Mouse (Mus musculus) lung, postnatal 0 days (tissue): ENCODE measurements around the gene Tnfsf13. TPM values are rescaled to one million over a fixed set of nuclear protein-coding genes. Genes with fewer than 3 reads are reported as not detected.

Source experiments
- ATAC-seq: fragments of 200-750 bp; cut with Nextera tagmentation; 2 replicates; pipeline ENCODE4 v1.8.0; 2017; ENCODE audit warnings: moderate library complexity
- DNase-seq: peaks from one replicate; pipeline ENCODE4 v3.0.0-alpha.2; 2016; ENCODE audit warnings: low spot score
- H3K27ac ChIP-seq: fragments of 300-500 bp; sonication (generic); 2 replicates; pipeline ENCODE4 v1.5.1; 2014; ENCODE audit warnings: antibody characterized with exemption, mild to moderate bottlenecking, low read length, mixed read lengths
- H3K27me3 ChIP-seq: fragments of 300-500 bp; sonication (generic); replicated peaks from 2 replicates; pipeline ENCODE4 v1.6.1; 2014; ENCODE audit warnings: low read length, mixed read lengths; ENCODE audit not compliant: insufficient read depth
- H3K36me3 ChIP-seq: fragments of 300-500 bp; sonication (generic); 2 replicates; pipeline ENCODE4 v1.6.1; 2014; ENCODE audit warnings: low read length, mixed read lengths; ENCODE audit not compliant: insufficient read depth
- H3K4me1 ChIP-seq: fragments of 300-500 bp; sonication (generic); 2 replicates; pipeline ENCODE4 v1.6.1; 2014; ENCODE audit warnings: antibody characterized with exemption, low read depth, low read length, mixed read lengths; ENCODE audit not compliant: insufficient read depth
- H3K4me2 ChIP-seq: fragments of 300-500 bp; sonication (generic); replicated peaks from 2 replicates; pipeline ENCODE4 v1.6.1; 2014; ENCODE audit warnings: low read depth, mild to moderate bottlenecking, low read length, moderate library complexity, mixed read lengths
- H3K4me3 ChIP-seq: fragments of 300-500 bp; sonication (generic); 2 replicates; pipeline ENCODE4 v1.5.1; 2014; ENCODE audit warnings: low read depth, low read length
- H3K9ac ChIP-seq: fragments of 300-500 bp; sonication (generic); replicated peaks from 2 replicates; pipeline ENCODE4 v1.6.1; 2014; ENCODE audit warnings: low read depth, mild to moderate bottlenecking
- H3K9me3 ChIP-seq: fragments of 300-500 bp; sonication (generic); 2 replicates; pipeline ENCODE4 v1.6.1; 2016; ENCODE audit warnings: low read length, mixed read lengths
- CTCF ChIP-seq: IDR thresholded peaks from 2 replicates; pipeline ENCODE4 v1.5.1; 2016; ENCODE audit warnings: antibody characterized with exemption, mild to moderate bottlenecking
- EP300 ChIP-seq: IDR thresholded peaks from 2 replicates; pipeline ENCODE4 v1.6.1; 2016; ENCODE audit warnings: antibody characterized with exemption, mild to moderate bottlenecking, control low read depth
- WGBS: fragments of 180-500 bp; shearing (Covaris S2); extraction: QIAGEN DNeasy Blood & Tissue Kit; methylation state at CpG from one replicate; pipeline ENCODE4 v1.1.7; 2014; 5-methylcytosine and 5-hydroxymethylcytosine counted together
- polyA plus RNA-seq: library from polyadenylated mRNA; unstranded; fragments of >200 nt; fragmentation: Nextera tagmentation; extraction: Ambion mirVana; gene quantifications from 2 replicates; pipeline ENCODE4 v1.2.1, GENCODE M21; 2015

The Tnfsf13 gene
- polyA plus RNA-seq, 1 experiment from 2014 or later: 4.4 TPM

DNA sequence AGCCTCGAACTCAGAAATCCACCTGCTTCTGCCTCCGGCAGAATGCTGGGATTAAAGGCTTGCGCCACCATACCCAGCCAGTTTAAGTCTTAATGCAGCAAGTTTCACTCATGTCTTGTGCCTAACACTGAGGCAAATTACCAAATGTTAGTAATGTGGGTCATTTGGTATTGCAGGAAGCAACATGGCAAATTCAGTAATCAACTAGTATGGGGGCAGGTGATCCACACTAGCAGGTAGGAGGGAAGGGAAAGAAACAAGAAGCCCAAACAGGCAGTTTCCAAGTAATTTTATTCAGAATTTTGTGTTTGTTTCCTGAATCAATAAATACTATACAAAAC, 18.9 kb downstream of the Tnfsf13 start:
- Histone ChIP-seq H3K27me3 (no peaks in the 10 kb centered on the region), H3K9ac (no peak overlapping the region), H3K4me1 (peaks cover 8% of the 10 kb centered on the region; the same call in 1 of the 2 replicates), H3K27ac (no peak overlapping the region; the same call in 1 of the 2 replicates), H3K36me3 (peaks cover 22% of the 10 kb centered on the region; the same call in 1 of the 2 replicates), H3K4me3 (no peak overlapping the region), H3K4me2 (no peak overlapping the region), H3K9me3 (no peaks in the 10 kb centered on the region)
- TF ChIP-seq CTCF (no peak), EP300 (no peak)
- WGBS: 89% methylated on average over 3 of the region's 3 CpGs
- ATAC-seq (no peak), DNase-seq (no peak)

DNA sequence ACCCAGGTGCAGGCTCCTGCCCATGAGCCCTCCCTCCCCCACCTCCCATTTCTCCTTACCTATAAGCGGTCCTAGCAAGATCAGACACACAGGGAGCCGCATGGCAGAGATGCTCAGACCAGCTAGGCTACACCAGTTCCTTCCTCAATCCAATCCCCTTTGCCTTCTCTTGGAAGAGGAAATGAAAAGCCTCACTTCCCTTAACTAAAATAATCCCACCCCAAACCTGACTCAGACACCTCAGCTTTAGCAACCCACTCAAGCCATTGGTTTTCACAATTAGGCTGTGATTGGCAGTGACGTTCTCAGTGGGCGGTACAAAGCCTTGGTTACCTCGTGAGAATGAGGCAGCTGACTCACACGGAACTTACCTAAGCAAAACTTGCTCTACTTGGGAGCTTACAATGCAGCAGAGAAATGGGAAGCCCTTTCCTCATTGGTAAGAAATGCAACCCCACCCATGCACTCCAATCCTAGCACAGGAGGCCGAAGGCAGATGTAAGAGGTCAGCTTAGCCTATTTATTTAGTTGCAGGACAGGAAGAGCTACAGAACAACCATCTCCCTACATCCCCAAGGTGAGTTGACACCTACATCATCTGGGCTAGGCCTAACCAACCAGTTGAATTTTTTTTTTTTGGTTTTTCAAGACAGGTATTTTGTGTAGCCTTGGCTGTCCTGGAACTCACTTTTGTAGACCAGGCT, 19.5 kb downstream of the Tnfsf13 start, which contains the start of gene Cd68:
Gene Cd68, minus strand, starts transcription at position 193 of the 704 bp plus-strand sequence.
- whole genome bisulfite sequencing: 27% methylated on average over 7 of the region's 7 CpGs
- TF ChIP-seq EP300 (peak; percentile 63), CTCF (no peak)
- no peak within 1 kb of the TSS for H3K4me3 ChIP-seq
- no peaks in the 10 kb centered on the region for H3K9me3 ChIP-seq
- H3K27me3 ChIP-seq: no peaks in the 10 kb centered on the region
- no peak within 1 kb of the TSS for H3K4me2 ChIP-seq
- no peak within 1 kb of the TSS for H3K9ac ChIP-seq
- H3K27ac ChIP-seq: peak within 1 kb of the TSS; percentile 20; the same call in 1 of the 2 replicates
- peaks cover 12% of the 10 kb centered on the region; the same call in 1 of the 2 replicates for H3K4me1 ChIP-seq
- H3K36me3 ChIP-seq: peaks cover 22% of the 10 kb centered on the region; the same call in 1 of the 2 replicates
- ATAC-seq: peak; percentile 6; the same call in 1 of the 2 replicates
- peak; percentile 89 for DNase-seq

DNA sequence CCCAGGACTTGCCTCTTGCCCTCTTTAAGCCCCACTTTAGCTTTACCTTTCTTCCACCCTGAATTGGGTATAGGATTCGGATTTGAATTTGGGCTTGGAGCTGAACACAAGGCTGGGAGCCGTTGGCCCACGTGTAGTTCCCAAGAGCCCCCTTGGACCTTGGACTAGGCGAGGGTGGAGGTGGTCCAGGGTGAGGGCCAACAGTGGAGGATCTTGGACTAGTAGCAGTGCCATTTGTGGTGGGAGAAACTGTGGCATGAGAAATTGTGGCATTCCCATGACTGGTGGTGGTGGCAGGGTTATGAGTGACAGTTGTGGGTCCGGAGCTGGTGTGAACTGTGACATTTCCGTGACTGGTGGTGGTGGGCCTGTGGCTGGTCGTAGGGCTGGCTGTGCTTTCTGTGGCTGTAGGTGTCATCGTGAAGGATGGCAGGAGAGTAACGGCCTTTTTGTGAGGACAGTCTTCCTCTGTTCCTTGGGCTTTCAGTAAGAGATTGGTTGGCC, 20.1 kb downstream of the Tnfsf13 start:
- peaks cover 22% of the 10 kb centered on the region; the same call in 1 of the 2 replicates for H3K36me3 ChIP-seq
- no peak for ATAC-seq
- H3K9me3 ChIP-seq: no peaks in the 10 kb centered on the region
- peaks cover 12% of the 10 kb centered on the region; the same call in 1 of the 2 replicates for H3K4me1 ChIP-seq
- no peaks in the 10 kb centered on the region for H3K27me3 ChIP-seq
- 55% methylated on average over 9 of the region's 9 CpGs for WGBS
- no peak overlapping the region for H3K9ac ChIP-seq
- TF ChIP-seq EP300 (no peak), CTCF (no peak)
- H3K4me3 ChIP-seq: no peak overlapping the region
- H3K4me2 ChIP-seq: no peak overlapping the region
- H3K27ac ChIP-seq: peak overlapping the region; percentile 20; the same call in 1 of the 2 replicates
- DNase-seq: no peak

DNA sequence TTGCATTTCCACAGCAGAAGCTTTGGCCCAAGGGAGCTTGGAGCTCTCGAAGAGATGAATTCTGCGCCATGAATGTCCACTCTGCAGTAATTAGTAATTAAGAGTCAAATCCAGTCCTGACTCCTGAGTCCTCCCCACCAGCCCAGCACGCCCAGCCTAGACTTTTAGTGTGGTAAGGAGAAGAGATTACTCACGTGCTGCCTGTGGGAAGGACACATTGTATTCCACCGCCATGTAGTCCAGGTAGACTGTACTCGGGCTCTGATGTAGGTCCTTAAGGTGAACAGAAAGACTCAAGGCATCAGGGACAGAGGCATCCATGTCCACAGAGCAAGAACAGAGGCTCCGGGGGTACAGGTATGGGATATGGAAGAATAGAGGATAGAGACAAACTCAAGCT, 20.7 kb downstream of the Tnfsf13 start:
- DNase-seq (no peak), ATAC-seq (no peak)
- no peak overlapping the region for H3K4me3 ChIP-seq
- no peak overlapping the region for H3K4me2 ChIP-seq
- H3K4me1 ChIP-seq: peaks cover 12% of the 10 kb centered on the region; the same call in 1 of the 2 replicates
- TF ChIP-seq EP300: no peak
- TF ChIP-seq CTCF: no peak
- H3K9me3 ChIP-seq: no peaks in the 10 kb centered on the region
- H3K9ac ChIP-seq: no peak overlapping the region
- no peaks in the 10 kb centered on the region for H3K27me3 ChIP-seq
- 0 out of 2 replicates have a peak overlapping the region, but pooled peaks have one; percentile 20 for H3K27ac ChIP-seq
- 89% methylated on average over 7 of the region's 7 CpGs for WGBS
- peaks cover 19% of the 10 kb centered on the region; the same call in 1 of the 2 replicates for H3K36me3 ChIP-seq

DNA sequence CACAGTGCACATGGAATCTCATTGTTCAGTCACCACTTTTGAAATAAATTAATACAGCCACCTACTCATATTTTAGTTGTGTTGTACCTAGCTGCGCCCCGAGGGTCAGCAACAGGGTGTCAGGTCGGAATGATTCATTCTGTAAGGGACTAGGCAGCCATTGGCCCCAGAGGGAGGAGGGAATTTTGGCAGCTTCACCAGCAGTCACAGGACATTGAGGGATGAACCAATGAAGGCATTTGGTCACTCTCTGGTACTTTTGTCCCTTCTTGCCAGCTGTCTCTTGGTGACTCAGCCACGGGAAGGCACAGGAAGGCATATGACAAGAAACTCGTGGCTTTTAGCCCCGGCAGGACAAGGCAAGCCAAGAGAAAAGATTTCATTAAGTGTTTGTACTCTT, 21.8 kb downstream of the Tnfsf13 start:
- TF ChIP-seq CTCF (no peak), EP300 (no peak)
- H3K36me3 ChIP-seq: peaks cover 14% of the 10 kb centered on the region; the same call in 1 of the 2 replicates
- no peaks in the 10 kb centered on the region for H3K27me3 ChIP-seq

DNA sequence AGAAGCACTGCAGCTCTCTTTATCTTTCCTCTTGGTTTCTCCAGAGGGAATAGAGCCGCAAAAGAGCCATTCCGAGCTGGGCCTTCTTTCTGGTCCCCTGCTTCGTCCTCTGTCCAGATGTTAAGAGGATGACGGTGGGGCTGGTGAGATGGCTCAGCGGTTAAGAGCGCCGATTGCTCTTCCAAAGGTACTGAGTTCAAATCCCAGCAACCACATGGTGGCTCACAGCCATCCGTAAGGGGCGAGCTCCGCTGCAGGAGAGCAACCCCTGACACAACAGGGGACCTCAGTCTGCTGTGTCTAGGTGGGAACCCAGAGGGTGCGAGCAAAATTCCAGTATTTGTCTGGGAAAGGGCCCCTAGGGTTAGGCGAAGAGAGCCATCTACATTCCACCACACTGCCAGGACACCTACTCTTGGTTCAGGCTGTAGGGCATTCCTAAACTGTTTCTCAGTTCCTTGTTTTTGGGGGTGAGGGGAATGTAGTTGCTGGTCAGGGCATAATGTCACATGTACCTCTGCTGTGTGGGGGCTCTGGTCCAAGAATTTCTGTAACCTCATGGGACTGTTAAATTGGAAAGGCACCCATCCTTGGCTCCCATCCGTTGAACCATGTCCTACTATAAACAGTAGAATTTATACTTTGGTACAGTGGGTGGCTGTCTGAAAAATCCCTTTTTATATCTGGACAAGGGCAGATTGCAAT, 22.5 kb downstream of the Tnfsf13 start:
- peak overlapping the region; percentile 43; the same call in 1 of the 2 replicates for H3K9ac ChIP-seq
- ATAC-seq (no peak), DNase-seq (no peak)
- TF ChIP-seq CTCF (no peak), EP300 (no peak)
- H3K36me3 ChIP-seq: peaks cover 15% of the 10 kb centered on the region; the same call in 1 of the 2 replicates
- peak overlapping the region; percentile 54 for H3K4me3 ChIP-seq
- 70% methylated on average over 13 of the region's 13 CpGs for WGBS
- no peaks in the 10 kb centered on the region for H3K9me3 ChIP-seq
- H3K4me2 ChIP-seq: peak overlapping the region; percentile 52
- no peaks in the 10 kb centered on the region for H3K27me3 ChIP-seq
- H3K27ac ChIP-seq: peak overlapping the region; percentile 96
- peaks cover 12% of the 10 kb centered on the region; the same call in 1 of the 2 replicates for H3K4me1 ChIP-seq

More for the DNA sequence above, 21.8 kb downstream of the Tnfsf13 start:
- 69% methylated on average over 6 of the region's 6 CpGs for WGBS
- no peaks in the 10 kb centered on the region for H3K9me3 ChIP-seq
- H3K27ac ChIP-seq: peak overlapping the region; percentile 96
- no peak overlapping the region for H3K9ac ChIP-seq
- peak; percentile 43 for DNase-seq
- no peak for ATAC-seq
- H3K4me3 ChIP-seq: no peak overlapping the region
- H3K4me1 ChIP-seq: peaks cover 12% of the 10 kb centered on the region; the same call in 1 of the 2 replicates
- H3K4me2 ChIP-seq: no peak overlapping the region
